Mouse (Mus musculus) A20 (cell line): Measurements from ENCODE around the gene Cmtm8.
A peak's percentile ranks its signal among the peaks of the same experiment; 100 is the strongest.

Source experiments
- DNase-seq: peaks from one replicate; pipeline ENCODE4 v3.0.0-alpha.2; 2011; ENCODE audit warnings: low read depth, low spot score

Gene Cmtm8

DNA sequence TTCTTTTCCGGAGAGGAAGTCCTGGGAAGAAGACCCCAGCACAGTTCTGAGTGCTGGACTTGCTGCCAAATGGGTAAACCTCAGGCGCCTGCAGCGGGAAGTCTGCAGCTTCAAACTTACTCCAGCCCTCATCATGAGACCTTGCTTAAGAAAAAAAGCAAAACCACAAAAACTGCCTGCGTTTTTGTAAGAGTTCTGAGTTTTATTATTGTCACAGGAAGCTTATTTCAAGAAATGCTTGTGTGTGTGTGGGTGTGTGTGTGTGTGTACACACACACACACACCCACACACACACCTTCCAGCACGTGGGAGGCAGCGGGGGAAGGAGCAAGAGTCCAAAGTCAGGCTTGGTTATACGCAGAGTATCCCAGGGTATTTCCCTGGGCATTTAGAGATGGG lies 85.7 kb downstream of the Cmtm8 start:
- DNase-seq, result no peak

DNA sequence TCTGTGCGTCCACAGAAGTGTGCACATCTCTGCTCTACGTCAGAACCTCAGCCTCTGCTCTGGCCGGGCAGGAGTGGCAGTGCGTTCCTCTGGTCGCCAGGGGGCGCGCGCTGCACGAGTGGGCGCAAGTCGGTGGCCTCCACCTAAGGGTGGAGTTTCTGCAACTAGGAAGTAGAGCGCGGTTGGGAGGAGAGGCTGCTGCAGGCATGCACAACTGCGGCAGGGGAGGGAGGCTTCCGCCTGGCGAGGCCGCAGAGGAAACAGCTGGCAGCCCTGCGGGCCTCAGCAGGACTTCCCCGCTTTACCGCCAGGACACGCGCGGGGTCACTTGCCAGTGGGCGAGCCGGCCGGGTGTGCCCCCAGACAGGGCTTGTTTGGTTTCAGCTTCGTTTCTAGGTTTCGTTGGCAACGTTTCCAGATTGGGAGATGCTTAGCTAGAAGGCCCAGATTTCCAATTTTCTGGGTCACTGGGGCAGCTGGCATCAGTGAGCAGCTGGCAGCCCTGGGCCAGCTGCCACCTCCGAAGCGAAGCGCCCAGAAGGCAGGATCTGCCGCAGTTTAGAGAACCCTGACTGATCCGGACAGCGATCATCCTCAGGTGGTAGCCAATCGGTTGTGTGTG lies 91.0 kb downstream of the Cmtm8 start:
- DNase-seq, result peak; percentile 97

DNA sequence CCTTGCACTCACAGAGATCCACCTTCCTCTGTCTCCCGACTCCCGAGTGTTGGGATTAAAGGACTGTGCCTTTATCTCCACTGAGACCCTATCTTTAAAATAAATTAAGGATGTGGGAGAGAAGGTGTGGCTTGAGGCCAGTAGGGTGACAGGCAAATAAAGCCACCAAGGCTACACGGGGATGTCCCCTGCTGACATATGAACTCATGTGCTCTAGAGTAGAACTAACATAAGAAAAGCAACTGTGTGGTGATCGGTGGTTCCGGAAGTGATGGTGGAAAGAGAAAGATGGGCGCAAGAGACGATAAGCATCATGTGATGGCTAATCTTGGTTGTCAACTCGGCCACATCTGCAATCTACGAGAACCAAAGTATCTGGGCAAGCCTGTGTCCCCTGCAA lies 91.6 kb downstream of the Cmtm8 start:
- peak; percentile 81 for DNase-seq

DNA sequence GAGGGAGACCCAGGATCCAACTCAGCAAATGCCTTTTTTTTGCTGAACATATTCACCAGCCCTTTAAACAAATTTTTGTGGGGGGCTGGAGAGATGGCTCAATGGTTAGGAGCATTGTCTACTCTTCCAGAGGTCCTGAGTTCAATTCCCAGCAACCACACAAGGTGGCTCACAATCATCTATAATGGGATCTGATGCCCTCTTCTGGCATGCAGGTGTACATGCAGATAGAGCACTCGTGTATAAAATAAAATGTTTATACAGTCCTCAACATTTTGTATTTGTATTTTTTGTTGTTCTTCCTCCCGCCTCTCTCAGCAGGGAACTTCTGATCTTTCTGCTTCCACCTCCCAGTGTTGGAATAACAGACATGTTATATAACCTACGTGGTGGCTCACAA lies 92.4 kb downstream of the Cmtm8 start:
- DNase-seq, result peak; percentile 47

DNA sequence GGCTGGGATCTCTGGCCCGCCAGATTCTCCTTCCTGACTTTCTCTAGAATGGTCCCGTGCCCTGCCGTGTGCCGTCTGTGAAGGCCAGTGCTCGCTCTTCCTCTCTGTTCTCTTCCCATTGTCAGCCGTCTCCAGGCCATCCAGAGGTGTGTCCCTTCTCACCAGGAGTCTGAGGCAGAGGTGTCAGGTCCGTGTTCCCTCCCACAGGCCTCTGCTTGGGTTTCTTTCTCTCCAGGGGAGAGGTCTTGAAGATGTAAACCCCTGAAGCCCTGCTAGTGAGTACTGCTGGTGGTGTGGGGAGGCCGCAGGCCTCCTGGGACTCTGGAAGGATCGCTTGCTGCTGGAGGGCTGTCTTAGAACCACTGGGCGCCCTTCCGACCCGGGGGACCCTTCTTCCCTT lies 96.5 kb downstream of the Cmtm8 start:
- no peak for DNase-seq

DNA sequence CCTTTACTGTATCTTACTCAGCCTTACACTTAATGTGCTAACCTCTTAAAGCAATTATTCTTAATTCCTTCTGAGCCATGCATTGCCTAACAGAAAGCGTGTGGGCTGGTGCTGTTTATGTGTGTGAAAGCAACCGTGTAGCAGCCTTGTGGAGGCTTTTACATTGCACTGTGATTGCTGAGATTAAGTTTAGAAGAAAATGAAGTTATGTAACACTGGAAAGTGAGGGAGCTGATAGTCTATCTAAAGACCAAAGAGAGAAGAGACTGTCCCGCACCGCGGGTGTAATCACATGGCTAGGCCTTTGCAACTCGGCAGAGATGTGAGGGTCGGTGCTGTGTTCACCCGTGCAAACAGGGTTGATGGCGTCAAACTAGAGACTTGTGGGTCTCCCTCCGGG lies 96.9 kb downstream of the Cmtm8 start:
- no peak for DNase-seq

DNA sequence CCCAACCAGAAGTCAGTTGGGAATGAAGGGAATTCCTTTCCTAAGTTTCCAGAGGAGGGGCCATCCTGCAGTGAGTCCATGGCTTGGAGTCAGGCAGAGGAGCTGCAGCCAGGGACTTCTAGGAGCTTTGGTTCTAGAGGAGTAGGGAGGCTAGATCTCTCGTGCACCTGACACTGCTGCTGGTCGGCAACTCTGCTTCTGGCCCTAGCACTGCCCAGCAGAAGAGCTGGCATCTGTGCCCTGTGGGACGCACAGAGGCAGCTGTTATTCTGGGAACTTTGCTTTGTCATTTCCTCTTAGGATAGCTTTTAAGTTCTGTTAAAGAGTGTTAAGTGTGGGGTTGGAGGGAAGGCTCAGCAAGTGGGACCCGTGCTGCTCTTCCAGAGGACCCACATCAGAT lies 98.3 kb downstream of the Cmtm8 start:
- no peak for DNase-seq

DNA sequence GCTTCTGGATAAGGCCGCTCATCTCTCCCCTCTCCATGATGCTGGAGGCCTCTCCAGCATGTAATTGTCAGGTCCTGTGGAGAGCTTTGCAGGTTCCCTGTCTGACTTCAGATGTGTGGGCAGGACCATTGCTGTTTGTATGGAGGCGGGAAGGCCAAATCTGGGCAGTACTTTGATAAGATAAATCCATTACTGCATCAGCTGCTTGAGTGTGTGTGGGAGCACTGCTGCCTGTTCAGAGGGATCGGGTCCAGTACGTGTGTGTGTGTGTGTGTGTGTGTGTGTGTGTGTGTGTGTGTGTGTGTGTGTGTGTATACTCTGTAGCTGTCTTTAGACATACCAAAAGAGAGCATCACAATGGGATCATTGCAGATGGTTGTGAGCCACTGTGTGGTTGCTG lies 98.8 kb downstream of the Cmtm8 start:
- no peak for DNase-seq

DNA sequence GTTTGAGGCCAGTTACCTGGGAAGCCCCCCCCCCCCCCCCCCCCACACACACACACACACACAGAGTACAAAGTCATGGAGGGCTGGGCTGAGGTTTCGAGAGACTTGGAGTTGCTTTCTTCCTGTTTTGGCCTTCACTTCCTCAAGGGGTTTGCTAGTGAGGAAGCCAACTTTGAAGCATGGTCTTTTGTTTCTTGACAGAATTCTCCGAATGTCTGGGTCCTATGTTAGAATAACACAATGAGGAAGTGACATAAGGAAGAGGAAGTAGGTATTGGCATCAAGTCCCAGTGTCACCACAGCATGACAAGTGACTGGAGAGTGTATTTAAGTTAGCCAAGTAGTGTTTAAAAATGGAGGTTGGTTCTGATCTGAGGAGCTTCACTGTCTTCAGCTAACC lies 101.2 kb downstream of the Cmtm8 start:
- DNase-seq, result peak; percentile 82

DNA sequence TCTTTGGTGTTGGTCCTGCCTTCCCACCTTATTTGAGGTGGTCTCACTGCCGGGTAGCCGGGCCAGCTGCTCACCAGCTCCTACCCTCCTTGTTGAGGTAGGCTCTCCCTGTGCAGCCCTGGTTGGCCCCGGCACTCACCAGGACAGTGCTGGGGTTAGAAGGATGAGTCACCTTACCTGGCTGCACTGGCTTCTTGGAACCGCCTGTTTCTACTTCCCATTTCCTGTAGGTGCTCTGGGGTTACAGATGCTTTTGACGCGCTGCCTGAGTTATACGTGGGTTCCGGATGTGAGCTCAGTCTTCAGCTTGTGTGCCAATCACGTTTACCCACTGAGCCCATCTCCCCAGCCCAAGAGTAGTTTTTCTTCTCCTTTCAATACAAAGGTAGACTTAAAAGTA lies 103.6 kb downstream of the Cmtm8 start:
- no peak for DNase-seq
